Mouse (Mus musculus): Measurements from ENCODE around the gene Fancd2os. TPM values are rescaled to one million over a fixed set of nuclear protein-coding genes. Genes with fewer than 3 reads are reported as not detected.

Fancd2os gene
- polyA plus RNA-seq, 1 experiment from 2014 or later: not detected

DNA sequence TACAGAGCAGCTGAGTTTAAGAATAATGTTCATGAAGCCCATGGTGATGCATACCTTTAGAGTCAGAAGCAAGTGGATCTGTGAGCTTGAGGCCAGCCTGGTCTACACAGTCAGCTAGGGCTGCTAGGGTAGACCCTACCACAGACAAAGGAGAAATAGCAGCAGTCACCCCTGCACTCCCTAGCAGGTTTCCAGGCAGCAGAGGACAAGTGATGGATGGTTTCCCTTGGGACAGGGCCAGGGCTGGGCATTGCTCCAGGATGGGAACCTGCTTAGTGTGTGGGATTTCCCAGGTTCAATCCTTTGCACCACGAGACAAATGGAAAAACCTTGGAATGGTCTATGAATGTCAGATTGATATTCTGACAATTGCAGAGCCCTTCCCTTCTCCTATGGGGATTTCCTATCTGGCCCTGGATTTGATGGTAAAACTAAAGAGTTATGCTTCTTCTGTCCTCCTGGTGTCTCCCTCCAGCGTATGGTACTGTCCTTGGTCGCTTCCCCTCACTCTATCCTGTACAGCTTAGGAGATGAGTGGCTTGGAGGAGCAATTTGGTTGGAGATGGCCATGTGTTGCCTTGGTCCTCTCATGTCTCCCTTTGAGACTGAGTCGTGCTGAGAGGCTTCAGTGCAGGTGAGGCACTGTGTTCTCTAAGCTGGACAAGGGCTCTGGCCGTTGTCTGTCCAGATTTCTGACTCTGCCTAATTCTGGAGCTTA is 13.9 kb downstream of the Fancd2os start:
- no peak overlapping the region for H3K27ac ChIP-seq
- WGBS (ENCODE audit: missing documents): 94% methylated on average over 4 of the region's 5 CpGs

DNA sequence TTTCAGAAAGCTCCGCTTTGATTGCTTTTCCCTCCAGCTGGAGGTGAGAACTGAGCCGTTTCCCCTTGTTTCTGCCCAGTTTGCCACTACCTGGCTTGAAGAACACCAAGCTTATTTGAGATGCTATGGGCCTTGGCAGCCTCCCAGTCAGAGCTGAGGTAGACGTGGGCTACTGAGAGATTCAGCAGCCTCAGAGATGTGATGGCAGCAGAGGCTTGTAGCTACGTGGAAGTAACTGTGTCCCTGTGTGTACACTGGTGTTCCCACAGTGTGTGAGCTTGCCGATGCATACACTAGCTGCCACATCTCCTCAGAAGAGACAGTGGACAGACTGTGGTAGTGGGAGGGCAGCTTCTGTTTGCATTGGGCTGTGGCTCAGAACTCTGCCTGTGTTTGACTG is 15.4 kb downstream of the Fancd2os start:
- Histone ChIP-seq H3K36me3 (ENCODE audit: inconsistent target) (no peaks in the 10 kb centered on the region), H3K27ac (no peak overlapping the region), H3K4me3 (ENCODE audit: inconsistent target) (no peak overlapping the region), H3K79me2 (ENCODE audit: inconsistent target) (no peaks in the 10 kb centered on the region)
- 95% methylated on average over 5 of the region's 5 CpGs for WGBS (ENCODE audit: missing documents)

More for the DNA sequence above, 13.9 kb downstream of the Fancd2os start:
- no peaks in the 10 kb centered on the region for H3K79me2 ChIP-seq (ENCODE audit: inconsistent target)
- H3K36me3 ChIP-seq (ENCODE audit: inconsistent target): no peaks in the 10 kb centered on the region
- no peak overlapping the region for H3K4me3 ChIP-seq (ENCODE audit: inconsistent target)

DNA sequence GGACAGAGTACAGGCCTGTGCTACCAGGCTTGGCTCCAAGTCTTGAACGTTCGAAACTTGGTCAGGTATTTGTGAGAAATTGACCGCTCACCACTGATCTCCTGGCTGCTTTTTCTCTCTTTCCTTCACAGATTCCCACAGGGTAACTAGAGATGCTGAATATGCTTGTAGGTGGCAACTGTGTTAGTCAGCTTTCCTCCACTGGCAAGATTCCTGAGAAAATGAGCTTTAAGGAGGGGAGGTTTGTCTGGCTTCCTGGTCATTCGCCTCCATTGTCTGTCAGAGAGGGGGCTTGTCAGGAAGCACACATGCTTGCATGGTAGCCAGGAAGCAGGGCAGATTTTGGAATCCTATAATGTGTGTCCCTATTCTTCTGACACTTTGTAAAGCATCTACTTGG is 17.5 kb downstream of the Fancd2os start:
- WGBS (ENCODE audit: missing documents): 98% methylated on average over 4 of the region's 4 CpGs
- H3K79me2 ChIP-seq (ENCODE audit: inconsistent target): no peaks in the 10 kb centered on the region
- H3K27ac ChIP-seq: no peak overlapping the region
- H3K4me3 ChIP-seq (ENCODE audit: inconsistent target): no peak overlapping the region
- H3K36me3 ChIP-seq (ENCODE audit: inconsistent target): no peaks in the 10 kb centered on the region

DNA sequence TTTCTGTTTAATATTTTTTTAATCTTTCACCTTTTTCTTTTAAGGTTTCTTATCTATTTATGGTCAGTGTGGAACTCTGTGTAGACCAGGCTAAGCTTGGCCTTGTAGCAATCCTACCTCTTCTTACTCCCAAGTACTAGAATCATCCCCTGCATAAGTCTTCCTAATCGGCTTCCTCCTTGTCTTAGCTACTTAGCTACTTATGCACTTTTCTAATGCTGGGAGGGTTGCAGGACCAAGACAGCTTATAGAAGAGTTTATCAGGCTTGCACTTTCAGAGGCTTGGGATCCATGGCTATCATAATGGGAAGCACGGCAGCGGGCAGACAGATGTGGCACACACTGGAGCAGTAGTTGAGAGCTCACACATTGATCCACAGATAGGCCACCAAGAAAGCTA is 21.2 kb downstream of the Fancd2os start:
- 94% methylated on average over 3 of the region's 3 CpGs for WGBS (ENCODE audit: missing documents)
- Histone ChIP-seq H3K27ac (no peak overlapping the region), H3K79me2 (ENCODE audit: inconsistent target) (no peaks in the 10 kb centered on the region), H3K36me3 (ENCODE audit: inconsistent target) (no peaks in the 10 kb centered on the region), H3K4me3 (ENCODE audit: inconsistent target) (no peak overlapping the region)

DNA sequence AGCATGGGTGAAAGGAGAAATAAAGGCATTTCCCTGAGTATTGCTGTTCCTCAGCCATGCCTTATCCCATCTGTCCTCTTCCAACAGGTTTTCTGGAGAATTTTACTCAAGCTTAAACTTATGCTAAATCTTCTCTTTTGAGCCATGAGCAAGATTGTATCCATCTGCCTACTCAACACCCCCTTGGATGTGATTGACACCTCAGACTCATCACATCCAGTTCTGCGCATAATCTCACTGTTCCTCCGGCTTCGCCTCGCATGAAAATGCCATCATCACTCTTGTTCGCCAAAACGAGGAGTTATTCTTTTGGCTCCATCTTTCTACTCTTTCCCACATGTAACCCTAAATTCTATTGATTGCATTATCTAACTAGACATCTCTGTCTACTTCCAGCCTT is 24.5 kb downstream of the Fancd2os start:
- H3K36me3 ChIP-seq (ENCODE audit: inconsistent target): no peaks in the 10 kb centered on the region
- no peaks in the 10 kb centered on the region for H3K79me2 ChIP-seq (ENCODE audit: inconsistent target)
- 97% methylated on average over 6 of the region's 6 CpGs for WGBS (ENCODE audit: missing documents)
- no peak overlapping the region for H3K27ac ChIP-seq
- no peak overlapping the region for H3K4me3 ChIP-seq (ENCODE audit: inconsistent target)

DNA sequence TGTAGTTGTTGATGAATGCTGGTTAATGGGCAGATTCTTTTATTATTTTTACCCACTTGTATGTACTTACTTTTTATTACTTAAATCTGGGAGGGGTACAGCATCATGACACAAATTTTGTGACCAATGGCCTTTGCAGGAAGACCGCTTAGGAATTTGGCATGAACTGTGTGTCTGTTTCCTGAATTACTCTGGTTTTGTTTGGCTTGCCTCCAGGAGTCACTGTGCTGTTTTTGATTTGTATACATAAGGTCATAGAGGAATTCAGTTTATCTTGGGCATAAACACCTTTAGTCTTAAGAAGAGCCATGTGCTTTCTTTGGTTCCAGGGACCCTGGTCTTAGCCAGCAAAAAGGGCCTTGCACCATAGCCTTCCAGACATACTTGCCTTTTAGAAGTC is 36.0 kb downstream of the Fancd2os start:
- Histone ChIP-seq H3K27ac (no peak overlapping the region), H3K79me2 (ENCODE audit: inconsistent target) (no peaks in the 10 kb centered on the region), H3K4me3 (ENCODE audit: inconsistent target) (no peak overlapping the region), H3K36me3 (ENCODE audit: inconsistent target) (no peaks in the 10 kb centered on the region)
- WGBS (ENCODE audit: missing documents): 100% methylated on average over 1 of the region's 1 CpGs

DNA sequence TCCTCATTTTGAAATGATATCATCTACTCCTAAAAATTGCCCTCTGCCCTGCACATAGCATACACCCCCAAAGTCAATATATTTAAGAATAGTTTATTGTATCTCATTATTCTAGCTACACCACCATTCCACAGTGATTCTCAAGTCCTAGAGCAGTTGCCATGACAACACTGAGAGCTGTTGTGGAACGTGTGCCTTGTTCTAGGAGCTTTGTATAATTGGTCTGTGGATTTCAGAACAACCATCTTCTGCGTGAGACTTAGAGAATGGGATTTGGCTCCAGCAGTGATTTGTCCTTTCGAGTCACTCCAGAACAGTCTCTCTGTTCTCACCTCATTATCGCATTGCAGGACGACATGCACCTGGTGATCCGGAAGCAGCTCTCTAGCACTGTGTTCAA is 40.8 kb downstream of the Fancd2os start:
- Histone ChIP-seq H3K27ac (no peak overlapping the region), H3K79me2 (ENCODE audit: inconsistent target) (no peaks in the 10 kb centered on the region), H3K36me3 (ENCODE audit: inconsistent target) (no peaks in the 10 kb centered on the region), H3K4me3 (ENCODE audit: inconsistent target) (no peak overlapping the region)
- WGBS (ENCODE audit: missing documents): 95% methylated on average over 6 of the region's 6 CpGs

Other genes with a start within 250 kb of the Fancd2os start
- gene Tada3, start 222.8 kb downstream of the Fancd2os start, polyA plus RNA-seq (2018): 21.8 to 25.0 TPM (median 22.9 TPM) in 3 replicates
- gene Arpc4, start 222.6 kb downstream of the Fancd2os start, polyA plus RNA-seq (2018): 315 to 508 TPM (median 391 TPM) in 3 replicates
- 1.8 to 6.3 TPM (median 3.5 TPM) in 3 replicates for gene Ttll3, start 211.5 kb downstream of the Fancd2os start, polyA plus RNA-seq (2018)
- gene Rpusd3, start 181.4 kb downstream of the Fancd2os start, polyA plus RNA-seq (2018): 1.5 to 5.0 TPM (median 4.2 TPM) in 3 replicates
- gene Cidec, start 165.0 kb downstream of the Fancd2os start, polyA plus RNA-seq (2018): not detected in 3 replicates
- gene Jagn1, start 158.1 kb downstream of the Fancd2os start, polyA plus RNA-seq (2018): 14.3 to 38.5 TPM (median 29.7 TPM) in 3 replicates
- not detected in 3 replicates for gene Il17re, start 142.2 kb downstream of the Fancd2os start, polyA plus RNA-seq (2018)
- gene Il17rc, start 129.3 kb downstream of the Fancd2os start, polyA plus RNA-seq (2018): not detected in 3 replicates
- gene Creld1, start 117.4 kb downstream of the Fancd2os start, polyA plus RNA-seq (2018): 14.8 to 22.0 TPM (median 17.8 TPM) in 3 replicates
- not detected in 3 replicates for gene Prrt3, start 98.8 kb downstream of the Fancd2os start, polyA plus RNA-seq (2018)
- 82.1 to 91.7 TPM (median 91.0 TPM) in 3 replicates for gene Emc3, start 69.1 kb downstream of the Fancd2os start, polyA plus RNA-seq (2018)
- gene Fancd2, start 69.0 kb downstream of the Fancd2os start, polyA plus RNA-seq (2018): 0.21 to 2.5 TPM (median 0.72 TPM) in 3 replicates
- gene Brk1, start 4.1 kb upstream of the Fancd2os start, polyA plus RNA-seq (2018): 119 to 193 TPM (median 182 TPM) in 3 replicates
- gene Vhl, start 23.2 kb upstream of the Fancd2os start, polyA plus RNA-seq (2018): 9.9 to 17.1 TPM (median 13.7 TPM) in 3 replicates
- gene Irak2, start 37.8 kb upstream of the Fancd2os start, polyA plus RNA-seq (2018): 37.2 to 60.7 TPM (median 44.6 TPM) in 3 replicates
- 31.1 to 76.3 TPM (median 53.5 TPM) in 3 replicates for gene Tatdn2, start 96.3 kb upstream of the Fancd2os start, polyA plus RNA-seq (2018)
- gene Ghrl, start 119.2 kb upstream of the Fancd2os start, polyA plus RNA-seq (2018): not detected in 3 replicates
- 73.8 to 122 TPM (median 108 TPM) in 3 replicates for gene Sec13, start 140.0 kb upstream of the Fancd2os start, polyA plus RNA-seq (2018)